Mouse (Mus musculus) right cerebral cortex, postnatal 10 days (tissue): ENCODE results near the gene Cmip.
"Not testable (repeated sequence)": the region's sequence is repeated elsewhere in the genome, so short reads cannot be mapped to it uniquely, and the experiment has no call there.

Source experiments
- DNase-seq, 2 experiments: peaks; one replicate each; pipeline ENCODE4 v3.0.0; 2021; ENCODE audit warnings: low spot score in 2 of 2

Cmip gene

GRCm38 (mm10) chr8:117421838-117422237 lies 165.0 kb downstream of the Cmip start:
- no peak for DNase-seq

GRCm38 (mm10) chr8:117422343-117422742 lies 165.5 kb downstream of the Cmip start:
- DNase-seq: peak; percentile 65 to 76

GRCm38 (mm10) chr8:117423029-117423428 lies 166.2 kb downstream of the Cmip start:
- DNase-seq: peak; percentile 88 to 91

- not testable (repeated sequence) for DNase-seq
These were observed 171.0 kb downstream of the Cmip start for GRCm38 (mm10) chr8:117427816-117428215.

- peak in 1 of 2 experiments; percentile 58 for DNase-seq
These were observed 171.8 kb downstream of the Cmip start for GRCm38 (mm10) chr8:117428524-117429162.

- no peak for DNase-seq
These were observed 173.8 kb downstream of the Cmip start for GRCm38 (mm10) chr8:117430624-117431023.

- no peak for DNase-seq
These were observed 174.7 kb downstream of the Cmip start for GRCm38 (mm10) chr8:117431554-117431953.

GRCm38 (mm10) chr8:117432111-117432510 lies 175.2 kb downstream of the Cmip start:
- no peak for DNase-seq

- no peak for DNase-seq
These were observed 177.1 kb downstream of the Cmip start for GRCm38 (mm10) chr8:117433968-117434367.

GRCm38 (mm10) chr8:117436786-117437185 lies 179.9 kb downstream of the Cmip start:
- DNase-seq: no peak

GRCm38 (mm10) chr8:117437616-117438015 lies 180.8 kb downstream of the Cmip start:
- DNase-seq: peak in 1 of 2 experiments; percentile 55

GRCm38 (mm10) chr8:117440317-117440716 lies 183.5 kb downstream of the Cmip start:
- DNase-seq: no peak

- DNase-seq: no peak
These were observed 183.9 kb downstream of the Cmip start for GRCm38 (mm10) chr8:117440759-117441158.

- no peak for DNase-seq
These were observed 188.6 kb downstream of the Cmip start for GRCm38 (mm10) chr8:117445507-117445906.

- no peak for DNase-seq
These were observed 189.6 kb downstream of the Cmip start for GRCm38 (mm10) chr8:117446344-117446997.

- DNase-seq: peak; percentile 76 to 87
These were observed 194.2 kb downstream of the Cmip start for GRCm38 (mm10) chr8:117451072-117451471.

- DNase-seq: no peak
These were observed 197.1 kb downstream of the Cmip start for GRCm38 (mm10) chr8:117453974-117454373.

- no peak for DNase-seq
These were observed 197.8 kb downstream of the Cmip start for GRCm38 (mm10) chr8:117454516-117455116.

- DNase-seq: no peak
These were observed 198.8 kb downstream of the Cmip start for GRCm38 (mm10) chr8:117455701-117456100.

- DNase-seq: no peak
These were observed 201.6 kb downstream of the Cmip start for GRCm38 (mm10) chr8:117458440-117458839.

- no peak for DNase-seq
These were observed 205.9 kb downstream of the Cmip start for GRCm38 (mm10) chr8:117462701-117463284.

GRCm38 (mm10) chr8:117464525-117464924 lies 207.7 kb downstream of the Cmip start:
- peak in 1 of 2 experiments; percentile 52 for DNase-seq

GRCm38 (mm10) chr8:117465250-117465649 lies 208.4 kb downstream of the Cmip start:
- peak; percentile 75 to 78 for DNase-seq
